Mouse (Mus musculus) intestine, postnatal 0 days (tissue): ENCODE data around the gene Dtx2. TPM values are rescaled to one million over a fixed set of nuclear protein-coding genes. Genes with fewer than 3 reads are reported as not detected.

ENCODE experiments used
- ATAC-seq: fragments of 200-750 bp; cut with Nextera tagmentation; 2 replicates; pipeline ENCODE4 v1.8.0; 2017; ENCODE audit warnings: mild to moderate bottlenecking, moderate TSS enrichment, moderate library complexity
- H3K27ac ChIP-seq: fragments of 300-500 bp; sonication (generic); 2 replicates; pipeline ENCODE4 v1.5.1; 2014; ENCODE audit warnings: mild to moderate bottlenecking, low read depth, low read length, moderate library complexity
- H3K27me3 ChIP-seq: fragments of 300-500 bp; sonication (generic); replicated peaks from 2 replicates; pipeline ENCODE4 v1.6.1; 2014; ENCODE audit warnings: low read length, mixed read lengths; ENCODE audit not compliant: control insufficient read depth, insufficient read depth
- H3K36me3 ChIP-seq: fragments of 300-500 bp; sonication (generic); 2 replicates; pipeline ENCODE4 v1.6.1; 2014; ENCODE audit warnings: mild to moderate bottlenecking, moderate library complexity; ENCODE audit not compliant: control insufficient read depth, insufficient read depth
- H3K4me1 ChIP-seq: fragments of 300-500 bp; sonication (generic); replicated peaks from 2 replicates; pipeline ENCODE4 v1.6.1; 2014; ENCODE audit warnings: antibody characterized with exemption, low read length, mixed read lengths; ENCODE audit not compliant: control insufficient read depth, insufficient read depth
- H3K4me2 ChIP-seq: fragments of 300-500 bp; sonication (generic); replicated peaks from 2 replicates; pipeline ENCODE4 v1.6.1; 2014; ENCODE audit warnings: low read depth, mild to moderate bottlenecking, moderate library complexity
- H3K4me3 ChIP-seq: fragments of 300-500 bp; sonication (generic); 2 replicates; pipeline ENCODE4 v1.5.1; 2014; ENCODE audit warnings: low read depth, low read length
- H3K9ac ChIP-seq: fragments of 300-500 bp; sonication (generic); 2 replicates; pipeline ENCODE4 v1.6.1; 2014; ENCODE audit warnings: mild to moderate bottlenecking, low read depth, low read length
- H3K9me3 ChIP-seq: fragments of 300-500 bp; sonication (generic); 2 replicates; pipeline ENCODE4 v1.6.1; 2016; ENCODE audit warnings: mixed run types; ENCODE audit not compliant: control insufficient read depth
- CTCF ChIP-seq: sonication (generic); IDR thresholded peaks from 2 replicates; pipeline ENCODE4 v1.5.1; 2016; ENCODE audit warnings: low read depth, mild to moderate bottlenecking, control low read depth, antibody characterized with exemption, moderate library complexity
- WGBS: fragments of 180-500 bp; shearing (Covaris S2); extraction: QIAGEN DNeasy Blood & Tissue Kit; methylation state at CpG from one replicate; pipeline ENCODE4 v1.1.7; 2014; 5-methylcytosine and 5-hydroxymethylcytosine counted together
- polyA plus RNA-seq: library from polyadenylated mRNA; unstranded; fragments of >200 nt; fragmentation: Nextera tagmentation; extraction: Ambion mirVana; gene quantifications from 2 replicates; pipeline ENCODE4 v1.2.1, GENCODE M21; 2015

The Dtx2 gene
- polyA plus RNA-seq, 1 experiment from 2014 or later: 10.5 TPM

- Histone ChIP-seq H3K4me3 (no peak overlapping the region), H3K27ac (no peak overlapping the region), H3K27me3 (no peaks in the 10 kb centered on the region), H3K36me3 (peaks cover 19% of the 10 kb centered on the region; the same call in 1 of the 2 replicates), H3K9me3 (no peaks in the 10 kb centered on the region), H3K4me1 (no peaks in the 10 kb centered on the region; the same call in 1 of the 2 replicates), H3K9ac (no peak overlapping the region), H3K4me2 (no peak overlapping the region)
- ATAC-seq: no peak
- no peak for TF ChIP-seq CTCF
- WGBS: 66% methylated on average over 8 of the region's 8 CpGs
Measured at GRCm38 (mm10) chr5:135996162-135996561, 1.6 kb downstream of the Dtx2 start.

- H3K9ac ChIP-seq: no peak overlapping the region
- H3K9me3 ChIP-seq: no peaks in the 10 kb centered on the region
- no peak overlapping the region for H3K4me2 ChIP-seq
- 90% methylated on average over 6 of the region's 6 CpGs for WGBS
- no peaks in the 10 kb centered on the region for H3K4me1 ChIP-seq
- no peak overlapping the region for H3K27ac ChIP-seq
- no peak overlapping the region for H3K4me3 ChIP-seq
- ATAC-seq: no peak
- H3K36me3 ChIP-seq: peaks cover 19% of the 10 kb centered on the region; the same call in 1 of the 2 replicates
- no peak for TF ChIP-seq CTCF
- H3K27me3 ChIP-seq: no peaks in the 10 kb centered on the region
Measured at GRCm38 (mm10) chr5:136001222-136001621, 6.6 kb downstream of the Dtx2 start.

DNA sequence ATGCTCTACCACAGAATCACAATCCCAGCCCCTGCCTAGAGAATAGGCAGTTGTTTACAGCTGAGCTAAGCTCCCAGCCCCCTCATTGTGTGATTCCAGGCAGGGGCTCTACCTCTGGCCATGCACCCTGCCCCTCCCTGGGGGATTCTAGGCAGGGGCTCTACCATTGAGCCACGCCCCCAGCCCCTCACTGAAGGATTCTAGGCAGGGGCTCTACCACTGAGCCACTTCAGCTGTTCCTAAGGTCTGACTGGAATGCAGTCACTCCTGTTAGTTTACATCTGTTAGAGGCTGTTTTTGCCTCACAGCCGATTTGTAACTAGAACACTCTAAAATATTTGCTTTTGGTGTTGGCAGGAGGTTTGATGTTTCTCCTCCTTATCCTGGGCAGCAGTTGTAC is 7.7 kb downstream of the Dtx2 start:
- H3K36me3 ChIP-seq: peaks cover 16% of the 10 kb centered on the region; the same call in 1 of the 2 replicates
- no peaks in the 10 kb centered on the region for H3K27me3 ChIP-seq
- H3K4me3 ChIP-seq: no peak overlapping the region
- TF ChIP-seq CTCF: no peak
- no peaks in the 10 kb centered on the region for H3K4me1 ChIP-seq
- no peak overlapping the region for H3K9ac ChIP-seq
- no peak for ATAC-seq
- WGBS: 46% methylated on average over 2 of the region's 2 CpGs
- no peaks in the 10 kb centered on the region for H3K9me3 ChIP-seq
- no peak overlapping the region for H3K4me2 ChIP-seq
- H3K27ac ChIP-seq: no peak overlapping the region

GRCm38 (mm10) chr5:136002751-136003151 is 8.2 kb downstream of the Dtx2 start:
- Histone ChIP-seq H3K27me3 (no peaks in the 10 kb centered on the region), H3K4me1 (no peaks in the 10 kb centered on the region), H3K9ac (no peak overlapping the region), H3K9me3 (no peaks in the 10 kb centered on the region), H3K4me3 (no peak overlapping the region), H3K4me2 (no peak overlapping the region), H3K27ac (no peak overlapping the region), H3K36me3 (peaks cover 12% of the 10 kb centered on the region; the same call in 1 of the 2 replicates)
- no peak for ATAC-seq
- TF ChIP-seq CTCF: no peak
- 44% methylated on average over 3 of the region's 3 CpGs for WGBS

- no peak for ATAC-seq
- no peaks in the 10 kb centered on the region for H3K36me3 ChIP-seq
Measured at GRCm38 (mm10) chr5:136004537-136004936, 9.9 kb downstream of the Dtx2 start.

GRCm38 (mm10) chr5:136007745-136008144 is 13.1 kb downstream of the Dtx2 start:
- H3K9me3 ChIP-seq: no peaks in the 10 kb centered on the region
- H3K4me2 ChIP-seq: no peak overlapping the region
- WGBS: 70% methylated on average over 7 of the region's 7 CpGs
- TF ChIP-seq CTCF: no peak
- no peak overlapping the region for H3K9ac ChIP-seq
- no peaks in the 10 kb centered on the region for H3K27me3 ChIP-seq
- H3K4me1 ChIP-seq: no peaks in the 10 kb centered on the region
- no peak overlapping the region for H3K27ac ChIP-seq
- no peak overlapping the region for H3K4me3 ChIP-seq
- no peak for ATAC-seq
- H3K36me3 ChIP-seq: peaks cover 22% of the 10 kb centered on the region

More at GRCm38 (mm10) chr5:136004537-136004936, 9.9 kb downstream of the Dtx2 start:
- no peak overlapping the region for H3K4me2 ChIP-seq
- WGBS: 90% methylated on average over 4 of the region's 4 CpGs
- H3K9me3 ChIP-seq: no peaks in the 10 kb centered on the region
- no peaks in the 10 kb centered on the region for H3K4me1 ChIP-seq
- no peak for TF ChIP-seq CTCF
- no peaks in the 10 kb centered on the region for H3K27me3 ChIP-seq
- H3K4me3 ChIP-seq: no peak overlapping the region
- no peak overlapping the region for H3K27ac ChIP-seq
- no peak overlapping the region for H3K9ac ChIP-seq

- Histone ChIP-seq H3K4me3 (no peak overlapping the region), H3K27me3 (no peaks in the 10 kb centered on the region), H3K9me3 (no peaks in the 10 kb centered on the region), H3K27ac (no peak overlapping the region), H3K4me1 (no peaks in the 10 kb centered on the region), H3K4me2 (no peak overlapping the region), H3K36me3 (peaks cover 30% of the 10 kb centered on the region), H3K9ac (no peak overlapping the region)
- no peak for TF ChIP-seq CTCF
- WGBS: 95% methylated on average over 10 of the region's 10 CpGs
- no peak for ATAC-seq
Measured at GRCm38 (mm10) chr5:136014877-136015276, 20.3 kb downstream of the Dtx2 start.
